Mouse (Mus musculus) cortical plate, adult 2 months (tissue): ENCODE measurements around the gene Fam207a. TPM values are rescaled to one million over a fixed set of nuclear protein-coding genes. Genes with fewer than 3 reads are reported as not detected.

ENCODE experiments used
- H3K27ac ChIP-seq: fragments of 200-500 bp; 2 replicates; pipeline ENCODE4 v1.5.1; 2012; ENCODE audit warnings: low read length, control low read depth, inconsistent platforms; ENCODE audit not compliant: insufficient read depth
- H3K4me1 ChIP-seq: fragments of 200-500 bp; 2 replicates; pipeline ENCODE4 v1.6.1; 2011; ENCODE audit warnings: low read length; ENCODE audit not compliant: control insufficient read depth, insufficient read depth
- H3K4me3 ChIP-seq: fragments of 200-500 bp; 2 replicates; pipeline ENCODE4 v1.5.1; 2011; ENCODE audit warnings: mild to moderate bottlenecking, low read length, control low read depth; ENCODE audit not compliant: insufficient read depth
- CTCF ChIP-seq: fragments of 200-500 bp; IDR thresholded peaks from 2 replicates; pipeline ENCODE4 v1.5.1; 2011; ENCODE audit warnings: mild to moderate bottlenecking, control low read depth, low read length; ENCODE audit not compliant: insufficient read depth; ENCODE audit errors: extremely low read depth
- POLR2A ChIP-seq: fragments of 200-500 bp; IDR thresholded peaks from 2 replicates; pipeline ENCODE4 v1.6.1; 2011; ENCODE audit warnings: mild to moderate bottlenecking, low read length, control low read depth; ENCODE audit not compliant: insufficient read depth; ENCODE audit errors: extremely low read depth
- polyA plus RNA-seq: library from polyadenylated mRNA; depleted of rRNA; stranded (reverse); fragments of >200 nt; gene quantifications from 2 replicates; pipeline ENCODE4 v1.2.3, GENCODE M21; 2012; rRNA removed

The Fam207a gene
- polyA plus RNA-seq, 1 experiment = 35.1 TPM

GRCm38 (mm10) chr10:77448698-77449247 is 66.8 kb downstream of the Fam207a start:
- Histone ChIP-seq H3K4me3 (no peak overlapping the region), H3K4me1 (peaks cover 8% of the 10 kb centered on the region), H3K27ac (no peak overlapping the region)
- TF ChIP-seq POLR2A (no peak), CTCF (no peak)

- H3K4me1 ChIP-seq = peaks cover 8% of the 10 kb centered on the region
- TF ChIP-seq POLR2A = no peak
- no peak for TF ChIP-seq CTCF
- H3K27ac ChIP-seq = no peak overlapping the region
- no peak overlapping the region for H3K4me3 ChIP-seq
These were observed 67.4 kb downstream of the Fam207a start for GRCm38 (mm10) chr10:77448209-77448608.

- H3K4me3 ChIP-seq = no peak overlapping the region
- TF ChIP-seq CTCF (no peak), POLR2A (no peak)
- peaks cover 8% of the 10 kb centered on the region for H3K4me1 ChIP-seq
- H3K27ac ChIP-seq = no peak overlapping the region
These were observed 67.8 kb downstream of the Fam207a start for GRCm38 (mm10) chr10:77447755-77448154.

- no peak overlapping the region for H3K27ac ChIP-seq
- no peak overlapping the region for H3K4me3 ChIP-seq
- no peak for TF ChIP-seq CTCF
- no peak for TF ChIP-seq POLR2A
- H3K4me1 ChIP-seq = no peaks in the 10 kb centered on the region
These were observed 73.3 kb downstream of the Fam207a start for GRCm38 (mm10) chr10:77442250-77442649.

GRCm38 (mm10) chr10:77441812-77442211 is 73.8 kb downstream of the Fam207a start:
- TF ChIP-seq POLR2A (no peak), CTCF (no peak)
- no peaks in the 10 kb centered on the region for H3K4me1 ChIP-seq
- no peak overlapping the region for H3K27ac ChIP-seq
- H3K4me3 ChIP-seq = no peak overlapping the region

GRCm38 (mm10) chr10:77440841-77441755 is 74.5 kb downstream of the Fam207a start:
- TF ChIP-seq POLR2A = no peak
- no peak for TF ChIP-seq CTCF
- no peak overlapping the region for H3K27ac ChIP-seq
- no peaks in the 10 kb centered on the region for H3K4me1 ChIP-seq
- H3K4me3 ChIP-seq = no peak overlapping the region

GRCm38 (mm10) chr10:77440286-77440685 is 75.3 kb downstream of the Fam207a start:
- Histone ChIP-seq H3K27ac (no peak overlapping the region), H3K4me3 (no peak overlapping the region), H3K4me1 (no peaks in the 10 kb centered on the region)
- no peak for TF ChIP-seq POLR2A
- TF ChIP-seq CTCF = no peak

GRCm38 (mm10) chr10:77439026-77439425 is 76.6 kb downstream of the Fam207a start:
- Histone ChIP-seq H3K4me3 (no peak overlapping the region), H3K27ac (no peak overlapping the region), H3K4me1 (0 out of 2 replicates have a peak, but pooled peaks cover 3% of the 10 kb centered on the region)
- TF ChIP-seq CTCF = no peak
- no peak for TF ChIP-seq POLR2A

GRCm38 (mm10) chr10:77438021-77438420 is 77.6 kb downstream of the Fam207a start:
- H3K27ac ChIP-seq = no peak overlapping the region
- no peak for TF ChIP-seq CTCF
- TF ChIP-seq POLR2A = no peak
- H3K4me1 ChIP-seq = peaks cover 6% of the 10 kb centered on the region
- no peak overlapping the region for H3K4me3 ChIP-seq

Other genes starting within 250 kb of the Fam207a start
- 105 and 113 TPM in 2 replicates for gene Adarb1, start 97.5 kb downstream of the Fam207a start, polyA plus RNA-seq
- gene Itgb2, start 14.5 kb upstream of the Fam207a start, polyA plus RNA-seq = 6.1 and 7.3 TPM in 2 replicates
- 111 and 113 TPM in 2 replicates for gene Pttg1ip, start 65.9 kb upstream of the Fam207a start, polyA plus RNA-seq
- 270 and 272 TPM in 2 replicates for gene Sumo3, start 90.3 kb upstream of the Fam207a start, polyA plus RNA-seq
- 9.3 TPM in 1 of 2 replicates, not detected in the other for gene Gm49325, start 90.4 kb upstream of the Fam207a start, polyA plus RNA-seq
- gene Ube2g2, start 106.5 kb upstream of the Fam207a start, polyA plus RNA-seq = 38.8 and 40.7 TPM in 2 replicates
- 0.29 TPM in 1 of 2 replicates, not detected in the other for gene Tspear, start 170.8 kb upstream of the Fam207a start, polyA plus RNA-seq
- not detected in 2 replicates for gene Gm19402, start 175.0 kb upstream of the Fam207a start, polyA plus RNA-seq
- gene Gm9508, start 181.4 kb upstream of the Fam207a start, polyA plus RNA-seq = not detected in 2 replicates
- gene Gm10272, start 190.8 kb upstream of the Fam207a start, polyA plus RNA-seq = not detected in 2 replicates
- not detected in 2 replicates for gene Gm10024, start 195.7 kb upstream of the Fam207a start, polyA plus RNA-seq
- not detected in 2 replicates for gene Gm10142, start 200.0 kb upstream of the Fam207a start, polyA plus RNA-seq
- gene Krtap12-1, start 204.8 kb upstream of the Fam207a start, polyA plus RNA-seq = not detected in 2 replicates
- not detected in 2 replicates for gene Gm10100, start 210.7 kb upstream of the Fam207a start, polyA plus RNA-seq
- not detected in 2 replicates for gene Gm18596, start 226.9 kb upstream of the Fam207a start, polyA plus RNA-seq
- gene Gm9736, start 235.6 kb upstream of the Fam207a start, polyA plus RNA-seq = not detected in 2 replicates
- gene Gm3233, start 243.9 kb upstream of the Fam207a start, polyA plus RNA-seq = not detected in 2 replicates